Mouse (Mus musculus) myocyte (in vitro differentiated cells): ENCODE data around the gene Gfra4. TPM values are rescaled to one million over a fixed set of nuclear protein-coding genes. Genes with fewer than 3 reads are reported as not detected.
"Not testable (repeated sequence)": the region's sequence is repeated elsewhere in the genome, so short reads cannot be mapped to it uniquely, and the experiment has no call there.

Source experiments
- H3K27me3 ChIP-seq: one replicate; pipeline ENCODE4 v1.6.1; 2011; ENCODE audit not compliant: control insufficient read depth, insufficient read depth, insufficient read length
- H3K36me3 ChIP-seq: one replicate; pipeline ENCODE4 v1.6.1; 2011; ENCODE audit not compliant: control insufficient read depth, insufficient read depth
- H3K4me2 ChIP-seq: one replicate; pipeline ENCODE4 v1.6.1; 2011; ENCODE audit warnings: low read depth, control low read depth
- H3K4me3 ChIP-seq: one replicate; pipeline ENCODE4 v1.5.1; 2011; ENCODE audit warnings: mild to moderate bottlenecking, control low read depth, moderate library complexity
- H3K79me2 ChIP-seq: one replicate; pipeline ENCODE4 v1.6.1; 2011; ENCODE audit not compliant: control insufficient read depth, insufficient read depth
- H3ac ChIP-seq: one replicate; pipeline ENCODE4 v1.6.1; 2011; ENCODE audit not compliant: control insufficient read depth, insufficient read length
- CEBPB ChIP-seq: IDR thresholded peaks from 2 replicates; pipeline ENCODE4 v1.6.1; 2011; ENCODE audit warnings: mild to moderate bottlenecking, moderate library complexity; ENCODE audit not compliant: poor library complexity, insufficient read depth, severe bottlenecking
- E2F4 ChIP-seq: IDR thresholded peaks from one replicate; pipeline ENCODE4 v1.6.1; 2011; ENCODE audit warnings: mild to moderate bottlenecking, control low read depth, moderate library complexity; ENCODE audit not compliant: insufficient read depth
- MAX ChIP-seq: IDR thresholded peaks from one replicate; pipeline ENCODE4 v1.6.1; 2011; ENCODE audit warnings: low read depth, mild to moderate bottlenecking, control low read depth
- MYOD1 ChIP-seq, 3 experiments: IDR thresholded peaks; one replicate each; pipeline ENCODE4 v1.6.1; 2011; ENCODE audit warnings: control low read depth in 2 of 3, low read depth in 2 of 3, mild to moderate bottlenecking in 2 of 3, moderate library complexity in 1 of 3; ENCODE audit not compliant: insufficient read length in 2 of 3, control insufficient read depth in 1 of 3
- MYOG ChIP-seq, 3 experiments: IDR thresholded peaks; one replicate each; pipeline ENCODE4 v1.6.1; 2011; ENCODE audit warnings: control low read depth in 2 of 3, low read depth in 2 of 3, mild to moderate bottlenecking in 2 of 3; ENCODE audit not compliant: insufficient read length in 2 of 3, control insufficient read depth in 1 of 3, insufficient read depth in 1 of 3
- POLR2A ChIP-seq: IDR thresholded peaks from one replicate; pipeline ENCODE4 v1.6.1; 2011; ENCODE audit warnings: low read depth, mild to moderate bottlenecking, control low read depth, moderate library complexity; ENCODE audit not compliant: insufficient read length
- POLR2AphosphoS2 ChIP-seq: IDR thresholded peaks from one replicate; pipeline ENCODE4 v1.6.1; 2011; ENCODE audit warnings: low read depth, control low read depth; ENCODE audit not compliant: insufficient read length
- REST ChIP-seq: IDR thresholded peaks from one replicate; pipeline ENCODE4 v1.6.1; 2011; ENCODE audit warnings: mild to moderate bottlenecking, control low read depth, moderate library complexity; ENCODE audit not compliant: insufficient read depth, insufficient read length
- SRF ChIP-seq: IDR thresholded peaks from one replicate; pipeline ENCODE4 v1.6.1; 2011; ENCODE audit warnings: low read depth; ENCODE audit not compliant: control insufficient read depth, insufficient read length
- TCF12 ChIP-seq: IDR thresholded peaks from one replicate; pipeline ENCODE4 v1.6.1; 2011; ENCODE audit warnings: mild to moderate bottlenecking, control low read depth; ENCODE audit not compliant: poor library complexity, insufficient read depth, severe bottlenecking
- TCF3 ChIP-seq: IDR thresholded peaks from one replicate; pipeline ENCODE4 v1.6.1; 2011; ENCODE audit warnings: low read depth, control low read depth; ENCODE audit not compliant: insufficient read length
- USF1 ChIP-seq: IDR thresholded peaks from one replicate; pipeline ENCODE4 v1.6.1; 2011; ENCODE audit warnings: low read depth, mild to moderate bottlenecking, control low read depth, moderate library complexity
- polyA plus RNA-seq: library from polyadenylated mRNA; unstranded; fragments of >200 nt; fragmentation: generic; extraction: Trizol; gene quantifications from one replicate; pipeline ENCODE4 v1.2.1, GENCODE M21; 2012; ENCODE audit warnings: missing spikeins

Gfra4 gene
- polyA plus RNA-seq, 1 experiment = 2.2 TPM

- no peak overlapping the region for H3ac ChIP-seq
- H3K79me2 ChIP-seq = no peaks in the 10 kb centered on the region
- H3K36me3 ChIP-seq = no peaks in the 10 kb centered on the region
- peak overlapping the region; percentile 53 for H3K4me2 ChIP-seq
- TF ChIP-seq MYOD1 (IDR thresholded peaks at IDR 0.05; ENCODE audit: control insufficient read depth in 1 of 3, insufficient read length in 2 of 3, low read depth in 2 of 3) = peak; percentile 79 to 96 (median 93)
- peak; percentile 88 for TF ChIP-seq TCF3
- peak; percentile 93 for TF ChIP-seq TCF12
- no peak for TF ChIP-seq E2F4
- peak; percentile 59 to 98 (median 89) for TF ChIP-seq MYOG (IDR thresholded peaks at IDR 0.05; ENCODE audit: control insufficient read depth in 1 of 3, insufficient read depth in 1 of 3, insufficient read length in 2 of 3, low read depth in 2 of 3)
- TF ChIP-seq CEBPB = no peak
- no peak for TF ChIP-seq POLR2A
- peaks cover 16% of the 10 kb centered on the region for H3K27me3 ChIP-seq
- H3K4me3 ChIP-seq = no peak overlapping the region
These were observed 5.5 kb downstream of the Gfra4 start for GRCm38 (mm10) chr2:131037226-131037990.

- Histone ChIP-seq H3K79me2 (no peaks in the 10 kb centered on the region), H3K36me3 (no peaks in the 10 kb centered on the region), H3K4me2 (peak overlapping the region; percentile 53), H3K4me3 (no peak overlapping the region), H3K27me3 (peaks cover 13% of the 10 kb centered on the region), H3ac (no peak overlapping the region)
- no peak for TF ChIP-seq POLR2AphosphoS2
- no peak for TF ChIP-seq MAX
- TF ChIP-seq CEBPB = no peak
- TF ChIP-seq POLR2A = no peak
- no peak for TF ChIP-seq TCF3
- no peak for TF ChIP-seq MYOG (IDR thresholded peaks at IDR 0.05; ENCODE audit: control insufficient read depth in 1 of 3, insufficient read depth in 1 of 3, insufficient read length in 2 of 3, low read depth in 2 of 3)
- no peak for TF ChIP-seq MYOD1 (IDR thresholded peaks at IDR 0.05; ENCODE audit: control insufficient read depth in 1 of 3, insufficient read length in 2 of 3, low read depth in 2 of 3)
- TF ChIP-seq E2F4 = no peak
- no peak for TF ChIP-seq REST
- TF ChIP-seq TCF12 = no peak
- TF ChIP-seq USF1 = no peak
- no peak for TF ChIP-seq SRF
These were observed 6.1 kb downstream of the Gfra4 start for GRCm38 (mm10) chr2:131036757-131037156.

- TF ChIP-seq MYOD1 (IDR thresholded peaks at IDR 0.05; ENCODE audit: control insufficient read depth in 1 of 3, insufficient read length in 2 of 3, low read depth in 2 of 3) (peak in 2 of 3 experiments; percentile 45 to 82), MYOG (IDR thresholded peaks at IDR 0.05; ENCODE audit: control insufficient read depth in 1 of 3, insufficient read depth in 1 of 3, insufficient read length in 2 of 3, low read depth in 2 of 3) (peak in 2 of 3 experiments; percentile 72 to 81), REST (no peak), USF1 (no peak)
- peaks cover 9% of the 10 kb centered on the region for H3K27me3 ChIP-seq
- no peak overlapping the region for H3ac ChIP-seq
These were observed 6.5 kb downstream of the Gfra4 start for GRCm38 (mm10) chr2:131036343-131036742.

GRCm38 (mm10) chr2:131031406-131031805, 11.5 kb downstream of the Gfra4 start:
- not testable (repeated sequence) for H3K36me3 ChIP-seq, H3K4me3 ChIP-seq, H3K79me2 ChIP-seq, H3ac ChIP-seq, H3K27me3 ChIP-seq, H3K4me2 ChIP-seq

More at GRCm38 (mm10) chr2:131036343-131036742, 6.5 kb downstream of the Gfra4 start:
- Histone ChIP-seq H3K4me2 (peak overlapping the region; percentile 53), H3K4me3 (no peak overlapping the region), H3K79me2 (no peaks in the 10 kb centered on the region), H3K36me3 (no peaks in the 10 kb centered on the region)

- H3K27me3 ChIP-seq = no peaks in the 10 kb centered on the region
- no peaks in the 10 kb centered on the region for H3K79me2 ChIP-seq
- no peak overlapping the region for H3K4me2 ChIP-seq
- no peak overlapping the region for H3K4me3 ChIP-seq
- H3K36me3 ChIP-seq = no peaks in the 10 kb centered on the region
- H3ac ChIP-seq = no peak overlapping the region
- TF ChIP-seq USF1 (no peak), MYOD1 (IDR thresholded peaks at IDR 0.05; ENCODE audit: control insufficient read depth in 1 of 3, insufficient read length in 2 of 3, low read depth in 2 of 3) (no peak), REST (no peak)
These were observed 11.9 kb downstream of the Gfra4 start for GRCm38 (mm10) chr2:131030998-131031397.
